Mouse (Mus musculus) heart, postnatal 14 days (tissue): ENCODE results near the gene Atp13a2. TPM values are rescaled to one million over a fixed set of nuclear protein-coding genes. Genes with fewer than 3 reads are reported as not detected.

Source experiments
- DNase-seq, 2 experiments: peaks; one replicate each; pipeline ENCODE4 v3.0.0; 2021 to 2022
- intact Hi-C: fragments of 180-260 bp; cut with DNase I; formaldehyde crosslinking; loops from one replicate; pipeline ENCODE4 v1.15.1; 2025
- total RNA-seq, 2 experiments: library from RNA; stranded (reverse); gene quantifications; 2 replicates each; pipeline ENCODE4 v1.2.3; 2021

The Atp13a2 gene
- total RNA-seq, 2 experiments from 2014 or later = 20.7 to 21.7 TPM

GRCm38 (mm10) chr4:140960781-140961466 is 25.7 kb upstream of the Atp13a2 start, which contains the start of gene Sdhb:
Gene Sdhb, plus strand, starts transcription at chr4:140961203.
- peak; percentile 95 for DNase-seq
- intact Hi-C loops = no loop called here

GRCm38 (mm10) chr4:140961467-140962206 is 25.0 kb upstream of the Atp13a2 start:
- no peak for DNase-seq
- intact Hi-C loops = no loop called here

GRCm38 (mm10) chr4:140962207-140962909 is 24.3 kb upstream of the Atp13a2 start:
- intact Hi-C loops = no loop called here
- DNase-seq = no peak

DNA sequence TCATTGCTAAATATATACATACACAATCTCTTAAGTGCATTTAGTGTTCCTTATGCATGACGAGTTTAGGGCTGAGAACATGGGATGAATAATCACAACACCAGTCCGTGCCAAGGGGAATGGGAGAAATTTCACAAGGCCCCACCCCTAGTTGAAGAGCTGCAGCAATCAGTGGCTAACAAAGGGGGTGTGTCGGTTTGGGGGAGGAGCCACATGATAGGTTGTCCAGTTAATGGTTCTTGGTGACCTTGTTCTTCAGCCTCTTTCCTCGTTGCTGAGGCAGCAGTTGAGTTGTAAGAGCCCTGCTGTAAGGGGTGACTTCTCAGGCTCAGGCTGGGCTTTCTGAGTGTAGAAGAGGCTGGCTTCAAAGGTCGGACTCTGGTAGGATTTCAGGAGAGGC is 23.7 kb upstream of the Atp13a2 start:
- intact Hi-C loops = no loop called here
- DNase-seq = peak; percentile 49 to 59

- intact Hi-C loops = loop anchor here (1.0 to 2.0 kb wide), 2 partner anchors 23 to 67 kb away; partner anchors contain the start of gene Atp13a2
- no peak for DNase-seq
Observed at GRCm38 (mm10) chr4:140963941-140964597, 22.6 kb upstream of the Atp13a2 start.

DNA sequence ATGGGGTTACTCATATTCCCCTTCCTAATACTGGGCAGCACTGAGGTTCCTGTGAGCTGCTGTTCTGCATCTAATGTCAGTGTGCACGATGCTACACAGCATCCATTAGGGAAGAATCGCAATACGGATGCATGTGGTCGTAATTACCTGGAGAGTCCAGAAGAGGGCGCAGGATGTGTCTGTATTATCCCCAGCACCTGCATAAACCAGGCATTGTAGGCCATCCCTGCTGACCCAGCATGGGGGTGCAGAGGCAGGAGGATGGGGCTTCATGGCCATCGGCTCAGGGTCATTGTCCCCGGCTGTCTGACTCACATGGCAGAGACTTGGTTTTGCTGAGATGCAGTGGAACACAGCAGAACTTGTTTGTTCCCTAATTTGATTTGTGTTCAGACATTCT is 22.1 kb upstream of the Atp13a2 start:
- intact Hi-C loops = loop anchor here (1.0 to 2.0 kb wide), 2 partner anchors 22 to 67 kb away; partner anchors contain the start of gene Atp13a2

DNA sequence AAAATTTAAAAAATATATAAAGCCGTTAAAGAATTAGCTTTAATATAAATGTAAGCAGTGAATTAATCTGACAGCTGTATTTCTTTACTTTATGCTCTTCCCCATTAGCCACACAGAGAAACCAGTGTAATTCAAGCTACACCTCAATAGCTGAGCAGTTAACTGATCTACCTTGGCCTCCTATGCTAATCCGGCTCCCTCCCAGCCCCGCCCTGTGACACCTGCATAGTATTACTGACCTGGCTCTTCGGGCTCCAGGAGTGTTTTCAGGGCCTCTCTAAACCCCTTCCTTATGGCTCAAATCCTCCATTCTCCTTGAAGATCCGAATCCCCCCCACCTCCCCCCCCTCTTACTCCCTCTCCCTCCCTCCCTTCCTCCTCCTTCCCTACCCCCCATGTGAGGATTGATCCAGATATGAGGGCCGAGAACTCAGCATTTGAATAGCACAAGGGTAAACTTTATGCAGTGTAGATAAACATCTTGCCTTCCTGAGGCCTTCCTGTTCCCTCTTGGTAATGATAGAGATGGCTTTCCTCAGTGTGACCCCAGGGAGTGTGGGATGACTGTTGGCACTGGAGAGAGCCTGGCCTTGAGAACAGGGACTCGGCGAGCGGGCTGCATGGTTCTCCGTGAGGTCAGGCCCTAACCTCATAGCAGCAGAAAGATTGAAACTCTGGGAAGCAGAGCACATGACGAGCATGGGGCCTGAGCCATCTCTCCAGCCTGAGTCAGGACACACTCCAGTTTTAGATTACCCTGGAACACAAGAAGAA is 19.1 kb upstream of the Atp13a2 start:
- no peak for DNase-seq
- intact Hi-C loops = no loop called here

More for the DNA sequence above, 22.1 kb upstream of the Atp13a2 start:
- peak; percentile 70 to 79 for DNase-seq

GRCm38 (mm10) chr4:140971691-140972090 is 15.0 kb upstream of the Atp13a2 start:
- no peak for DNase-seq
- intact Hi-C loops = no loop called here

DNA sequence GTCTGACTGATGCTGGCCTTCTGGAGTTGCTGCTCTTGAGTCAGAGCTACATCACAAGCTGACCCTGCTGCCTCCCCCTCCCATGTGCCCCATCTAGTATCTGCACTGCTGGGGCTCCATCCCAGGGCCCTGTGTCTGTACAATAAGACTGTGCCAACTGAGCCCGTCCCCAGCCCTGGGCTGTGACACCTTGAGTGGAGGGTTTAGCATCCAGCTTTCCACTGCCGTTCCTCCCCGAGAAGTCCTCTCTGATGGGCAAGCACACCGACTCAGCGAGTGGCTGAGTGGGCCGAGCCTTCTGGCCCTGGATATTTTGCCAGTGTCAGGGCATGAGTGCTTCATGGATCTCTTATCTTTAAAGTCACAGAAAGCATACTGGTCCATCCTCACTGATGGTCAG is 12.3 kb upstream of the Atp13a2 start:
- intact Hi-C loops = no loop called here
- DNase-seq = no peak

GRCm38 (mm10) chr4:140975356-140975755 is 11.3 kb upstream of the Atp13a2 start:
- intact Hi-C loops = no loop called here
- DNase-seq = no peak

DNA sequence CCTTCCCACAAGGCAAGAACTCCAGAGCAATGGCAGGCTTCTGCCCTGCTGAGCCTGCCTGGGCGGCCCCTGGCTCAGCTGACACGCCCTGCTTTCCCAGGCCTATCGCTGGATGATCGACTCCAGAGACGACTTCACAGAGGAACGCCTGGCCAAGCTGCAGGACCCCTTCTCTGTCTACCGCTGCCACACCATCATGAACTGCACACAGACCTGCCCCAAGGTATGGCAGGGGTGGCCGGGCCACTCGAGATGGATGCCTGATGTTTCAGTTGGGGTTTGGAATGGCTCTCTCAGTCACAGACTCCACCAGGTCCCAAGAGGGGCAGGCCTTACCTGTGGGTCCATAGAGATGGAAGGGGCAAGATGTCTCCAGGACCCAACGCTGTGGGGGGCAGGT is 9.4 kb upstream of the Atp13a2 start:
- intact Hi-C loops = no loop called here
- DNase-seq = no peak

DNA sequence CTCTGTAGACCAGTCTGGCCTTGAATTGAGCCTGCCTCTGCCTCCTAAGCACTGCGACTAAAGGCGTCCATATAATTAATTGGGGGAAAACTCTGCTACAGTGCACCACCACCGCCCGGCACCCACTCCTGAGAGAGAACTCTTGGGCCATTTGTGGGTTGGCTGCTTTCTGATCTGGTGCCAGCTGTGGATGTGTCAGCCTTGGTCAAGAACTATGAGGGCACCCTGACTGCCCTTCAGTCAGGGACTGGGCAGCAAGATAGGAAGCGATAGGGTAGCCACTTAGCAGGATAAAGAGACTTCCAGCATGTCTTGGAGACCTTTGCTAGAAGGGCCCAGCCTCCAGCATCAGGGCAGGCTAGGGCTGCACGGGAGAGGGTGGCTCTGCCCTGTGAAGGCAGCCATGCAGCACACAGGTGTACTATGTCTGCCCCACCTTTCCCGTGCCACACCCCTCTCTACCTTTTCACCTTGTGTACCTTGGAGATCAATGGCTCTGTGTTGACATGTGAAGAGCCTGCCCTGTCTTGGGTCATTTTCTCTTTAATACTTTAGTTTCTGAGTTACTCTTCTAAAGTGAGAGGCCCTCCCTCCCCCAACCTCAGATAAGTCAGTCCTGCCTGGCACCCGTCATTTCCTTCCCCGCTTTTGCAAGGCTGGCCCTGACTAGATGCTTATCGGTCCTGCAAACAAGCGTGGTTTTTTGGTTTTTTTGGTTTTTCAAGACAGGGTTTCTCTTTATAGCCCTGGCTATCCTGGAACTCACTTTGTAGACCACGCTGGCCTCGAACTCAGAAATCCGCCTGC is 8.6 kb upstream of the Atp13a2 start:
- DNase-seq = no peak
- intact Hi-C loops = no loop called here

GRCm38 (mm10) chr4:140981605-140982004 is 5.1 kb upstream of the Atp13a2 start:
- no peak for DNase-seq
- intact Hi-C loops = no loop called here

DNA sequence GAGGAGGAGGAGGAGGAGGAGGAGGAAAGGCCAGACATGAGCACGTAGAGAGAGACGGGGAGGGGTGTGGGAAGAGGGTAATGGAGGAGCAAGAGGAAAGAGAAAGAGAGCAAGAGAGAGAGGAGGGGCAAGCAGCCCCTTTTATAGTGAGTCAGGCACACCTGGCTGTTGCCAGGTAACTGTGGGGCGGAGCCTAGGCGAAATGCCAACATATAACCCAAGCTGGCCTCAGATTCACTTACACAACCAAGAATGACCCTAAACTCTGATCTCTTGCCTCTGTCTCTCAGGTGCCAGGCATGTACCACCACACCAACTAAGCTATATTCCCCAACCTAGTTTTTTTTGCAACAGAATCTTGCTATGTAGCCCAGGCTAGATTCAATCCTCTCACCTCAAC is 3.9 kb upstream of the Atp13a2 start:
- DNase-seq = no peak
- intact Hi-C loops = no loop called here

DNA sequence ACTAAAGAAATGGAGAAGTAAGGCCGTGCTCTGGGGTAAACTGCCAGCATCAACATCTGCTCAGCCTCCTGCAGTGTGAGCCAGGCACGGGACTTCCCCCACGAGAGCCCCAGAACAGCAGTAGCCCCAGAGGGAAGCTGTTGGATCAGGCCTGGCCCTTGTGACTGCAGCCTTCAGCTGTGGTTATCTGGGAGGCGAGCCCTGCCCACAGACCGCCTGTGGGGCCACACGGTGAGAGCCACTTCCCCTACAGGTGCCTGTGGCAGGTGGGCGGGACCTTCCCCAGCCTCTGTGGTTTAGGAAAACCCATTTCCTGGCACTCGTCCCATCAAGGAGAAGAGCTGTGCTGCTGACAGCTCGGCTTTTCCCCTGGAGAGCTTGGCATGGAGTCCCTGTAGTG is 3.2 kb upstream of the Atp13a2 start:
- DNase-seq = peak; percentile 48 to 57
- intact Hi-C loops = no loop called here

DNA sequence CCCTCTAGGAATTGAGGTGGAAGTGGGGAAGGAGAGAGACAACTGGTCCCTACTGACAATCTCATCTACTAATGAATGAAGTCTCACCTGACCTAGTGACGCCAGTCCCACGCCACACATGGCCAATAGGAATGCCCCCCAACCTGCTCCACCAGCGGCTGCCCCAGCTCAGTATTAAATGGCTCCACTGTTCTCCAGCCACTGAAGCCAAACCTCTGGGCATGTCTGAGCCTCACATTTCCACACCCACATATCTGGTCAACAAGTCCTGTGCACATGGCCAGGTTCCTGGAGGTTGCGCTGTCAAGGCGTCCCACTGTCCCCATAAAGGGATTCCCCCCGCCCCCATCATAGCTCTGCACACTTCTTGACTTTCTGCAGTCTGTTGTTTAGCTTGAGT is 2.1 kb upstream of the Atp13a2 start:
- intact Hi-C loops = no loop called here
- DNase-seq = no peak

GRCm38 (mm10) chr4:140986024-140986710 is 506 bp upstream of the Atp13a2 start:
- DNase-seq = no peak
- intact Hi-C loops = loop anchor here (2.0 to 5.0 kb wide), 2 partner anchors 21 to 41 kb away; no protein-coding TSS in a partner anchor

DNA sequence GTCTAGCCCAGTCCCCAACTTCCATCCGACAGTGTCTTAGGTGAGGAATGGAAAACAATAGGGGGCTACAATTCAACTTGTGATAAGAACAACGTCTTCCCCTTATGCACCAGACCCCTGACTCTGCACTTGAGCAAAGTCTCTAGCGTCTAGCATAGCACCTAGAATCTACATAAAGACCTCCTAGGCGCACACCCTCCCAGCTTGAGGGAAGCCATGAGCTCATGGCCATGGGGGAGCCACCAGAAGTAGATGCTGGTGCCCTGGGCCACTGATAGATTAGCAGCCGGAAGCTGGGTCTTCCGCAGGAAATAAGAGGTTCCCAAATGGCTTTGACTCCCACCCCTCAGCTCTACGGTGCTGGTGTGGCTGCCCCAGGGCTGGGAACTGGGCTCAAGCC is 803 bp downstream of the Atp13a2 start:
- intact Hi-C loops = loop anchor here (2.0 to 5.0 kb wide), 2 partner anchors 23 to 40 kb away; no protein-coding TSS in a partner anchor
- no peak for DNase-seq
